Mouse (Mus musculus): Measurements from ENCODE around the gene Hist2h3c2. TPM values are rescaled to one million over a fixed set of nuclear protein-coding genes. Genes with fewer than 3 reads are reported as not detected.
"Not testable (repeated sequence)": the region's sequence is repeated elsewhere in the genome, so short reads cannot be mapped to it uniquely, and the experiment has no call there.

Hist2h3c2 gene
- polyA plus RNA-seq, 1 experiment from 2014 or later = 4.1 TPM

GRCm38 (mm10) chr3:96255926-96256593 is 17.1 kb upstream of the Hist2h3c2 start:
- no peaks in the 10 kb centered on the region for H3K27me3 ChIP-seq

GRCm38 (mm10) chr3:96254683-96255355 is 15.9 kb upstream of the Hist2h3c2 start:
- no peak overlapping the region for H3K9ac ChIP-seq
- no peaks in the 10 kb centered on the region for H3K9me3 ChIP-seq
- peaks cover 4% of the 10 kb centered on the region; the same call in 1 of the 2 replicates for H3K4me1 ChIP-seq
- no peaks in the 10 kb centered on the region for H3K27me3 ChIP-seq
- no peak for ATAC-seq (ENCODE audit: insufficient number of reproducible peaks, low FRiP score, low TSS enrichment, low read depth)
- H3K36me3 ChIP-seq = no peaks in the 10 kb centered on the region
- no peak overlapping the region for H3K4me2 ChIP-seq
- no peak overlapping the region for H3K4me3 ChIP-seq
- H3K27ac ChIP-seq = no peak overlapping the region
- WGBS = 27% methylated on average over 10 of the region's 10 CpGs

More at GRCm38 (mm10) chr3:96255926-96256593, 17.1 kb upstream of the Hist2h3c2 start:
- no peak for ATAC-seq (ENCODE audit: insufficient number of reproducible peaks, low FRiP score, low TSS enrichment, low read depth)
- Histone ChIP-seq H3K4me1 (peaks cover 4% of the 10 kb centered on the region; the same call in 1 of the 2 replicates), H3K36me3 (no peaks in the 10 kb centered on the region), H3K27ac (no peak overlapping the region), H3K9me3 (no peaks in the 10 kb centered on the region), H3K4me3 (no peak overlapping the region), H3K4me2 (no peak overlapping the region), H3K9ac (no peak overlapping the region)
- WGBS = 60% methylated on average over 5 of the region's 5 CpGs

DNA sequence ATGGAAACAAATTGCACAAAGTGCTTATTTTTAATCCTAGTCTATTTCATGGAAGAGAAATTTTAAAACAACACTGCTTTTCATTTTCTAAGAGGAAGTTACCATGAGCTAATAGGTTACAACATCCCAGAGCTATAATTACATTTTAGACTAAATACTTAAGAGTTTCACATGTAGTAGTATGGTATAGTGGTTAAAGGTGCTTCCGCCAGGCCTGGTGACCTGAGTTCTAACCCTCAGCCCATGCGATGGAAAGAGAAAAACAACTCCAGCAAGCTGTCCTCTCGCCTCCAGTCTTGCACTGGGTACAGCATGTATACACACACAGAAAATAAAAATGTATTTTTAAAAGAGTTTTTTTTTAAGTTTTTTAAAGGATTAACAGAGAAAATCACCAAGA is 12.9 kb upstream of the Hist2h3c2 start:
- 69% methylated on average over 3 of the region's 3 CpGs for WGBS
- no peak for ATAC-seq (ENCODE audit: insufficient number of reproducible peaks, low FRiP score, low TSS enrichment, low read depth)

GRCm38 (mm10) chr3:96250890-96251289 is 12.0 kb upstream of the Hist2h3c2 start:
- no peak overlapping the region for H3K4me3 ChIP-seq
- no peaks in the 10 kb centered on the region for H3K9me3 ChIP-seq
- no peaks in the 10 kb centered on the region for H3K36me3 ChIP-seq
- 20% methylated on average over 3 of the region's 3 CpGs for WGBS
- no peak overlapping the region for H3K4me2 ChIP-seq
- no peak for ATAC-seq (ENCODE audit: insufficient number of reproducible peaks, low FRiP score, low TSS enrichment, low read depth)
- no peak overlapping the region for H3K9ac ChIP-seq
- no peaks in the 10 kb centered on the region for H3K27me3 ChIP-seq
- H3K4me1 ChIP-seq = peaks cover 12% of the 10 kb centered on the region
- no peak overlapping the region for H3K27ac ChIP-seq

More for the DNA sequence above, 12.9 kb upstream of the Hist2h3c2 start:
- Histone ChIP-seq H3K27ac (no peak overlapping the region), H3K9me3 (no peaks in the 10 kb centered on the region), H3K36me3 (no peaks in the 10 kb centered on the region), H3K9ac (no peak overlapping the region), H3K4me2 (no peak overlapping the region), H3K4me3 (no peak overlapping the region), H3K4me1 (peaks cover 13% of the 10 kb centered on the region), H3K27me3 (no peaks in the 10 kb centered on the region)

DNA sequence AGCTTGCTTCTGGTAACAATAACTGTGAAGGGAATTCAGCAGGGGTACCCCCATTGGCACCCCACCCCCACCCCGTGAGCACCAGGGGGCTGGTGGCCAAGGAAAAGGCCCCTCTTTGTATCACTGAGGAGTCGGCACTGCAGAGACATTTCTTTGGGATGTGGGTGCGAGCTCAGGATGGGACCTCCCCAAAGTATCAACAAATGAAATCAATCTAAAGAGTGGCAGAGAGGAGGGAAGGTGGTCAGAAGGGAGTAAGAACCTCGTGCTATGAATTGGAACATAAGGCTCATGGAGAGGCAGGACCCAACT is 10.1 kb upstream of the Hist2h3c2 start:
- H3K9ac ChIP-seq = no peak overlapping the region
- WGBS = 58% methylated on average over 4 of the region's 4 CpGs
- H3K36me3 ChIP-seq = no peaks in the 10 kb centered on the region
- H3K27me3 ChIP-seq = no peaks in the 10 kb centered on the region
- no peak for ATAC-seq (ENCODE audit: insufficient number of reproducible peaks, low FRiP score, low TSS enrichment, low read depth)
- no peaks in the 10 kb centered on the region for H3K9me3 ChIP-seq
- no peak overlapping the region for H3K27ac ChIP-seq
- H3K4me2 ChIP-seq = no peak overlapping the region
- no peak overlapping the region for H3K4me3 ChIP-seq
- peaks cover 16% of the 10 kb centered on the region for H3K4me1 ChIP-seq

GRCm38 (mm10) chr3:96248141-96249033 is 9.5 kb upstream of the Hist2h3c2 start:
- peak overlapping the region; percentile 38 for H3K4me3 ChIP-seq
- WGBS = 33% methylated on average over 6 of the region's 6 CpGs
- peaks cover 19% of the 10 kb centered on the region for H3K4me1 ChIP-seq
- no peak overlapping the region for H3K9ac ChIP-seq
- H3K36me3 ChIP-seq = no peaks in the 10 kb centered on the region
- H3K27ac ChIP-seq = no peak overlapping the region
- no peaks in the 10 kb centered on the region for H3K27me3 ChIP-seq
- ATAC-seq (ENCODE audit: insufficient number of reproducible peaks, low FRiP score, low TSS enrichment, low read depth) = no peak
- peak overlapping the region; percentile 37 for H3K4me2 ChIP-seq
- H3K9me3 ChIP-seq = no peaks in the 10 kb centered on the region

- H3K9me3 ChIP-seq = no peaks in the 10 kb centered on the region
- peak overlapping the region; percentile 38 for H3K4me3 ChIP-seq
- H3K4me1 ChIP-seq = peaks cover 19% of the 10 kb centered on the region
- 4% methylated on average over 11 of the region's 11 CpGs for WGBS
- H3K36me3 ChIP-seq = no peaks in the 10 kb centered on the region
- H3K4me2 ChIP-seq = peak overlapping the region; percentile 37
- peak overlapping the region; percentile 22; the same call in 1 of the 2 replicates for H3K27ac ChIP-seq
- no peak for ATAC-seq (ENCODE audit: insufficient number of reproducible peaks, low FRiP score, low TSS enrichment, low read depth)
- H3K27me3 ChIP-seq = no peaks in the 10 kb centered on the region
- H3K9ac ChIP-seq = peak overlapping the region; percentile 29; the same call in 1 of the 2 replicates
These were observed 8.6 kb upstream of the Hist2h3c2 start for GRCm38 (mm10) chr3:96247356-96248140.

GRCm38 (mm10) chr3:96246427-96246856 is 7.5 kb upstream of the Hist2h3c2 start, which contains the start of gene Hist2h3c1:
Gene Hist2h3c1, plus strand, starts transcription at chr3:96246685.
- H3K9ac ChIP-seq = peak within 1 kb of the TSS; percentile 29; the same call in 1 of the 2 replicates
- not testable (repeated sequence) for H3K27me3 ChIP-seq, H3K36me3 ChIP-seq, H3K9me3 ChIP-seq
- peak; percentile 91 for ATAC-seq (ENCODE audit: insufficient number of reproducible peaks, low FRiP score, low TSS enrichment, low read depth)
- 0% methylated on average over 3 of the region's 47 CpGs for WGBS
- peak within 1 kb of the TSS; percentile 75 for H3K27ac ChIP-seq
- H3K4me3 ChIP-seq = peak within 1 kb of the TSS; percentile 38
- H3K4me2 ChIP-seq = peak within 1 kb of the TSS; percentile 37
- peaks cover 19% of the 10 kb centered on the region for H3K4me1 ChIP-seq

DNA sequence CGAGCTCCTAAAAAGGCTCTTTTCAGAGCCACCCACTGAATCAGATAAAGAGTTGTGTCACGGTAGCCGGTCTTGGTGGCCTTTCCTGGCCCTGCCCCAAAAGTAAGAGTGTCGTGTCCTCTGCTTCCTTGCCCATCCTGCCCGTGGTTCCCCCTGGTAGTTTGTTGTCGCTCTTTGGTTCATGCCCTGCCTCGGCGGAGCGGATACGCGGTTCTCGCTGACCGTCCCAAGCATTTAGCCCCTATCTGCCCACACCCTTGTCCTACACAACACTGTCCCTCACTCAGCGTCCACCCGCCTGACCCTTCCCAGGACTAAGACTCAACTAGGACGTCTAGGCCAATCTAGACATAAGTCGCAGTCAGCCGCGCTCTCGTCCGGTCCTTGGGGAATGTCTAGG is 7.1 kb upstream of the Hist2h3c2 start:
- not testable (repeated sequence) for H3K9ac ChIP-seq; H3K9me3 ChIP-seq; H3K36me3 ChIP-seq; ATAC-seq (ENCODE audit: insufficient number of reproducible peaks, low FRiP score, low TSS enrichment, low read depth); H3K27me3 ChIP-seq
- H3K4me3 ChIP-seq = peak overlapping the region; percentile 34
- H3K27ac ChIP-seq = peak overlapping the region; percentile 75
- H3K4me2 ChIP-seq = 0 out of 2 replicates have a peak overlapping the region, but pooled peaks have one; percentile 31
- WGBS = under 1% methylated on average over 10 of the region's 21 CpGs
- H3K4me1 ChIP-seq = peaks cover 19% of the 10 kb centered on the region

- Histone ChIP-seq H3K4me2 (peak within 1 kb of the TSS; percentile 47), H3K4me3 (peak within 1 kb of the TSS; percentile 50), H3K4me1 (peaks cover 22% of the 10 kb centered on the region), H3K27ac (peak within 1 kb of the TSS; percentile 98), H3K9ac (peak within 1 kb of the TSS; percentile 74)
- under 1% methylated on average over 34 of the region's 88 CpGs for WGBS
- not testable (repeated sequence) for H3K9me3 ChIP-seq, H3K36me3 ChIP-seq, H3K27me3 ChIP-seq
- peak; percentile 90 for ATAC-seq (ENCODE audit: insufficient number of reproducible peaks, low FRiP score, low TSS enrichment, low read depth)
These were observed 6.3 kb upstream of the Hist2h3c2 start, which contains the start of gene Hist2h2aa1 for GRCm38 (mm10) chr3:96245003-96245886. Gene Hist2h2aa1, plus strand, starts transcription at chr3:96245497.

All from limb, embryonic 15.5 days (tissue).